Mouse (Mus musculus) liver, postnatal 0 days (tissue): ENCODE measurements at regions not wholly inside any gene's neighbourhood (a gene's known extent, or its start where the extent isn't known, plus 50 kb on each side); places are given as distances from the start of the nearest gene placed in this dataset.

Source experiments
- ATAC-seq: fragments of 200-750 bp; cut with Nextera tagmentation; 2 replicates; pipeline ENCODE4 v1.8.0; 2017; ENCODE audit warnings: mild to moderate bottlenecking, moderate library complexity
- DNase-seq: peaks from one replicate; pipeline ENCODE4 v3.0.0-alpha.2; 2016
- H3K27ac ChIP-seq: fragments of 300-500 bp; sonication (generic); 2 replicates; pipeline ENCODE4 v1.5.1; 2014; ENCODE audit warnings: antibody characterized with exemption, moderate library complexity, mild to moderate bottlenecking, low read depth
- H3K27me3 ChIP-seq: fragments of 300-500 bp; sonication (generic); 2 replicates; pipeline ENCODE4 v1.6.1; 2014; ENCODE audit warnings: low read length, control low read depth, mixed read lengths; ENCODE audit not compliant: insufficient read depth
- H3K36me3 ChIP-seq: fragments of 300-500 bp; sonication (generic); replicated peaks from 2 replicates; pipeline ENCODE4 v1.6.1; 2014; ENCODE audit warnings: mild to moderate bottlenecking, control low read depth, low read length, moderate library complexity, mixed read lengths; ENCODE audit not compliant: insufficient read depth
- H3K4me1 ChIP-seq: fragments of 300-500 bp; sonication (generic); 2 replicates; pipeline ENCODE4 v1.6.1; 2014; ENCODE audit warnings: antibody characterized with exemption, mild to moderate bottlenecking, control low read depth; ENCODE audit not compliant: insufficient read depth
- H3K4me2 ChIP-seq: fragments of 300-500 bp; sonication (generic); 2 replicates; pipeline ENCODE4 v1.6.1; 2014; ENCODE audit warnings: low read depth, mild to moderate bottlenecking, low read length, moderate library complexity, mixed read lengths
- H3K4me3 ChIP-seq: fragments of 300-500 bp; sonication (generic); 2 replicates; pipeline ENCODE4 v1.5.1; 2014; ENCODE audit warnings: low read depth, low read length
- H3K9ac ChIP-seq: fragments of 300-500 bp; sonication (generic); replicated peaks from 2 replicates; pipeline ENCODE4 v1.6.1; 2014; ENCODE audit warnings: mild to moderate bottlenecking, moderate library complexity
- H3K9me3 ChIP-seq: fragments of 300-500 bp; sonication (generic); 2 replicates; pipeline ENCODE4 v1.6.1; 2016; ENCODE audit warnings: mild to moderate bottlenecking, control low read depth, low read length, mixed read lengths
- CTCF ChIP-seq: sonication (generic); IDR thresholded peaks from 2 replicates; pipeline ENCODE4 v1.5.1; 2016; ENCODE audit warnings: antibody characterized with exemption, low read depth
- EP300 ChIP-seq: IDR thresholded peaks from 2 replicates; pipeline ENCODE4 v1.6.1; 2016; ENCODE audit warnings: antibody characterized with exemption, low read depth, mild to moderate bottlenecking
- WGBS: fragments of 180-500 bp; shearing (Covaris S2); extraction: QIAGEN DNeasy Blood & Tissue Kit; methylation state at CpG from one replicate; pipeline ENCODE4 v1.1.7; 2014; ENCODE audit not compliant: insufficient replicate concordance; 5-methylcytosine and 5-hydroxymethylcytosine counted together

DNA sequence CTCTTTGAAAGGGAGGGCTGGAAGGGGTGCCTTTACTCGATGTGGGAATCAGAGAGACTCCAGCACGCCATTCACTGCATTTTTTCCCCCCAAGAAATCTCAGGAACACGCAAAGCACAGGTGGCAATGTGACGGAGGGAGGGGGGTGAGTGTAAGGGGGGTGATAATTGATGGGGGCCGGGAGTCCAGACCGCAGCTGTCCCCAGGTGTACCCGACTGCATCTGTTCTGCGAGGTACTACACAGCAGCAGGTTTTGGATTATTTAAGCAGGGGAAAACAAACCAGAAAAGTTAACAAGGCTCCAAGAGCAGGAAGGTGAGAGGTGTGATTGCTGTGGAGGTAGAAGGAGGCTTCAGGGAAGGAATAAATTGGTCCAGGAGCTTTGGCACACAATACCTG lies 153.8 kb upstream of the Satb1 start:
- DNase-seq (no peak), ATAC-seq (no peak)

DNA sequence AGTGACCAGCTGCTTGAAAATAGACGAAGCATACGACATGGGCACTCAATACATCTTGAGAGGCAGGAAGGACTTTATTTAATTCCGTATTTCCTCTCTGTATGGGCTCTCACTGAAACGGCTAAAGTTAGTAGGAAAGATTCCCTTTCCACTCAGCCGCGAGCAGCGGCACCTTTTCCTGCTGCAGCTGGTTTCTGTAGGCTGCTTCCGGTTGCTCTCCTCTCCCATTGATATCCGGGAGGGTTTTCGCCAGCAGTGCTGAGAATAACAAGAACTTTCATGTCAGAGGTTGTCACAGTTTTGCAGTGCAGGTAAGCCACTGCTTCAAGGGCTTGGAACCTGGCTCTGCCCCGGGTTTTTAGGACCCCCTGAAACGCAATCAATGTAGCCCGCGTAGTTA lies 153.1 kb upstream of the Satb1 start:
- DNase-seq (no peak), ATAC-seq (no peak)
- Histone ChIP-seq H3K27me3 (no peaks in the 10 kb centered on the region), H3K4me3 (no peak overlapping the region), H3K9ac (no peak overlapping the region), H3K4me2 (no peak overlapping the region), H3K27ac (no peak overlapping the region), H3K9me3 (no peaks in the 10 kb centered on the region), H3K36me3 (no peaks in the 10 kb centered on the region), H3K4me1 (no peaks in the 10 kb centered on the region)
- 57% methylated on average over 14 of the region's 14 CpGs for WGBS
- TF ChIP-seq CTCF = no peak

More for the DNA sequence above, 153.8 kb upstream of the Satb1 start:
- H3K27ac ChIP-seq = no peak overlapping the region
- WGBS = 63% methylated on average over 8 of the region's 8 CpGs
- no peaks in the 10 kb centered on the region for H3K36me3 ChIP-seq
- TF ChIP-seq CTCF (no peak), EP300 (no peak)
- H3K9ac ChIP-seq = no peak overlapping the region
- no peak overlapping the region for H3K4me2 ChIP-seq
- no peaks in the 10 kb centered on the region for H3K27me3 ChIP-seq
- H3K4me3 ChIP-seq = no peak overlapping the region
- no peaks in the 10 kb centered on the region for H3K9me3 ChIP-seq
- no peaks in the 10 kb centered on the region for H3K4me1 ChIP-seq

GRCm38 (mm10) chr17:51979126-51979525 lies 146.0 kb upstream of the Satb1 start:
- H3K4me1 ChIP-seq = no peaks in the 10 kb centered on the region
- H3K27me3 ChIP-seq = no peaks in the 10 kb centered on the region
- H3K27ac ChIP-seq = no peak overlapping the region
- no peaks in the 10 kb centered on the region for H3K36me3 ChIP-seq
- no peaks in the 10 kb centered on the region for H3K9me3 ChIP-seq
- WGBS = 63% methylated on average over 2 of the region's 2 CpGs
- H3K9ac ChIP-seq = no peak overlapping the region
- no peak overlapping the region for H3K4me3 ChIP-seq
- no peak for ATAC-seq
- H3K4me2 ChIP-seq = no peak overlapping the region
- DNase-seq = no peak
- no peak for TF ChIP-seq CTCF
- no peak for TF ChIP-seq EP300

DNA sequence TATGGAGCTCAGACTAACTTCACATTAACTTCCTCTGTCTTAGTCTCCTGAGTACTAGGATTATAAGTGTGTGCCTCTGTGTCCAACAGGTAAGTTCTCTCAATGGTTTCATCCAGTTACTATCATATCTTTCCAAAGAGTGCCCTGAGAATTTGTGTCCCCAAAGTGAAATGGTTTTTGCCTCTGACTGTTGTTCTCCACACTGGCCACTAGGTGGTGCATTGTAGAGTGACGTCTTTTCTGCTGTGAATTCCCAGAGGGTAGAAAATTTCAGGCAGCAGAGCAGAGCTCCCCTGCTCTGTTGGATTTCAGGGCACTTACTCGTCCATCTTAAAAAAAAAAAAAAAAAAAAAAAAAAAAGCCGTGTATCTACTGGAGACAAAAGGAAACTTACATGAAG lies 138.4 kb upstream of the Satb1 start:
- WGBS = 50% methylated on average over 3 of the region's 3 CpGs
- ATAC-seq = no peak
- DNase-seq = no peak
- Histone ChIP-seq H3K27ac (no peak overlapping the region), H3K9ac (no peak overlapping the region), H3K36me3 (no peaks in the 10 kb centered on the region), H3K27me3 (no peaks in the 10 kb centered on the region), H3K4me1 (no peaks in the 10 kb centered on the region), H3K4me2 (no peak overlapping the region), H3K9me3 (no peaks in the 10 kb centered on the region), H3K4me3 (no peak overlapping the region)
- peak; percentile 59 for TF ChIP-seq CTCF
- TF ChIP-seq EP300 = no peak

DNA sequence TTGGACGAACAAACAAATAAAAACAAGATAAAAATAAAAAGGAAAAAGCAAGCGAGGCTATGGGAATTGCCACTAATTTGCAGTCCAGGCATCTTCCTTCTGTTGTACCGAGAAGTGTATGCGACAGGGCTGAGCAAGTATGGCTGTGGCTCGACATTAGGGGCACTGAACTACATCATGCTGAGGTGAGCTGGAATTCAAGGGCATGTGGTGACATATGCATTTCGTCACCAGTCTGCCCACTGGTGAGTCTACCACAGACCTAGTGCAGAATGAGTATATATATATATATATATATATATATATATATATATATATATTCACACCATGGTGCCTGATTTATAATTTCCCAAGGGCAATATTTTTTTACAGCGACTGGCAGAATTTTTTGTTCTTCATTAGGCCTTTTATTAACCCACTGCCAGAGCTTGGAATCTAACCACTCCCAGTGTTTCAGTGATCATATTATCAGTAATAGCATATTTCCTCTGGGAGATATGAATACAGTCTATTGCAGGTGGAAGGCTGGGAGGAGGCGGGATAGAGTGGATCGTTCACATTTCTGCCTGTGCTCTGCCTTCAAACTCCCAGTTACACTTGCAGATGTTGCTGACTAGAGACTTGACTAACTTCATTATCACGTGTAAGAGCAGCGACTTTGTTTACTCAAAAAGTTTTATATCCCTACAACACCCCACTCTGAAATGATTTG lies 133.6 kb upstream of the Satb1 start:
- DNase-seq = no peak
- Histone ChIP-seq H3K9ac (no peak overlapping the region), H3K27ac (no peak overlapping the region), H3K4me3 (no peak overlapping the region), H3K9me3 (no peaks in the 10 kb centered on the region), H3K4me2 (no peak overlapping the region), H3K36me3 (no peaks in the 10 kb centered on the region), H3K27me3 (no peaks in the 10 kb centered on the region), H3K4me1 (no peaks in the 10 kb centered on the region)
- no peak for ATAC-seq
- TF ChIP-seq CTCF (no peak), EP300 (no peak)
- 83% methylated on average over 11 of the region's 11 CpGs for WGBS

DNA sequence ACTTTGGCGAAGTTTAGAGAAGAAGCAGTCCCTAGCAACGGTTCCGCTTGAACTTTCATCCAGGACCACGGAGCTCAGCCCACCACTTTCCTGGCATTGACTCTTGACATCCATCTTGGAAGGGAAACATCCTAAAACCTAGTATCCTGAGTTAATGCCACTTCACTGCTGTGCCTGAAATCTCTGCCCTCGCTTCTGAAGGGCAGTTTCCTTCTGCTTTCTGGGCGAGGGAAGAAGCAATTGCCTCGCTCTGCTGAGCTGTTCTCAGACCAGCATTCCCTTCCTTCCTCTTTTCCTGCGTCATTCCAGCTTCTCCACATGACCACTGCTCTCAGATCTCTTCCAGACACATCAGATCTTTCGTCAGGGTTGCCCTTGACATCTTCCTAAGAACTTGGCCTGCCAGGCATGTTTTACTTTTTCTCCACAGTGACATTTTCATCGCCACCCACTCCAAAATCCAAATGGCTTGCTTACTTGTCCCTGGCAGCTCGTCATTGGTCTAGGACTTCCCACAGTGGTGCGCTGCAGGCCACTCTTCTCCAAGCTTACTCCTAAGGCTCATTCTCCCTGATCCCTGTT lies 129.5 kb upstream of the Satb1 start:
- ATAC-seq = no peak
- no peaks in the 10 kb centered on the region for H3K27me3 ChIP-seq
- WGBS = 45% methylated on average over 12 of the region's 12 CpGs
- H3K9ac ChIP-seq = no peak overlapping the region
- DNase-seq = no peak
- no peaks in the 10 kb centered on the region for H3K9me3 ChIP-seq
- no peaks in the 10 kb centered on the region for H3K36me3 ChIP-seq
- no peak overlapping the region for H3K4me3 ChIP-seq
- H3K4me2 ChIP-seq = no peak overlapping the region
- TF ChIP-seq CTCF = no peak
- H3K27ac ChIP-seq = no peak overlapping the region
- no peaks in the 10 kb centered on the region for H3K4me1 ChIP-seq
